Mouse (Mus musculus): ENCODE results near the gene Gm14391. TPM values are rescaled to one million over a fixed set of nuclear protein-coding genes. Genes with fewer than 3 reads are reported as not detected.

The Gm14391 gene
- 10 to 100 TPM; 14.5 to 22.2 TPM for total RNA-seq (2023)

GRCm38 (mm10) chr2:175206732-175207131, at the start of gene Gm14391:
Gene Gm14391 (minus strand): TSS chr2:175206917.

DNA sequence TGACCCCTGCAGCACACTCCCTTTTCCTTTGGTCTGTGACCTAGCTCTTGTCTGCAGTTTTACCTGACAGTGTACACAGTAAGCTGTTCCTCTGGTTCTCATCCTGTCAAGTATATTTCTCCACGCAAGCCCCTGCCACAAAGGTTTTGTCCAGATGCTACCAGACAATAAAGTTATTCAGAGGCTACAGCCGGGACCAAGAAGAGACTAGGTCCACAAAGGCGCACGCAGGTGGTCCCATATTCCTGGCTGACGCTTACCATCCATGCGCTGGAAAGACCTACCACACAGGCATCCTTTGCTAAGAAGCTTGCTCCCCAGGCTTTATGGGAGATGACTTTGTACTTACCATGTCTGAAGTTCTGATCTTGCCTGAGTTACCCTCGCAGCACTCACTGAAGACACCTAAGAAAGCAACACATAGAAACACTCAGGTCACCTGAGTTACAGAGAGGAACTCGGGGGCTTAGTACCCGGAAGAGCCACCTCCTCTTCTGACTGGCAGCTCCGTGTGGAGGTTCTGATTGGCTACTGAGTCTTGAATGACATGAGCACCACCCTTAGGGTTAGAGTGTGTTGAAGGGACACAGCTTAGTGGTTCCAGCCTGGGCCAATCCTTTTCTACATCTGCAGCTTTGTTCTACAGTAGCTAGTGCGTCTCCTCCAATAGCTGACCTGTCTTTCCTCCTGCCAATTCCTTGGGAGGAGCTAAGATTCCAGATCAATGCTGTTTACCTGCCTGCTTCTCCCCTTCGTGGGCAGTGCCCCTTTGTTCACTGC, 31.1 kb downstream of the Gm14391 start, which contains the start of gene Gm14443:
Gene Gm14443 (minus strand): TSS at position 471 of the 780 bp plus-strand sequence.

GRCm38 (mm10) chr2:175141993-175142295, 64.8 kb downstream of the Gm14391 start, which contains the start of gene Gm14399:
Gene Gm14399 (minus strand): TSS chr2:175142012.

Other genes with a start within 250 kb of the Gm14391 start
- not detected for gene Gm14444, start 196.7 kb downstream of the Gm14391 start, total RNA-seq (2023)
- not detected for gene Gm14393, start 139.1 kb downstream of the Gm14391 start, total RNA-seq (2023)
- 1 to 10 TPM; 1.5 to 1.9 TPM for gene Gm14399, start 64.9 kb downstream of the Gm14391 start, total RNA-seq (2023)
- gene Gm14443, start 31.0 kb downstream of the Gm14391 start, total RNA-seq (2023) = under 1 TPM; 0.20 to 0.30 TPM
- gene Gm14440, start 68.2 kb upstream of the Gm14391 start, total RNA-seq (2023) = 1 to 10 TPM; 2.1 to 2.5 TPM
- gene Gm4631, start 131.3 kb upstream of the Gm14391 start, total RNA-seq (2023) = 10 to 100 TPM in 1 of 2 experiments, 1 to 10 TPM in 1; 9.0 to 10.6 TPM
- 1 to 10 TPM in 1 of 2 experiments, not detected in 1; 2.8 TPM for gene Zfp968, start 165.5 kb upstream of the Gm14391 start, total RNA-seq (2023)
- gene Gm4724, start 228.9 kb upstream of the Gm14391 start, total RNA-seq (2023) = not detected

Measured in B cell, adult 67 days (primary cell).